Mouse (Mus musculus) megakaryocyte, embryonic 14.5 days (primary cell): ENCODE results near the gene Mup4.

Source experiments
- FLI1 ChIP-seq: IDR thresholded peaks from 2 replicates; pipeline ENCODE4 v1.6.1; 2012; ENCODE audit warnings: low read length, inconsistent platforms, mixed read lengths
- GATA1 ChIP-seq: IDR thresholded peaks from 3 replicates; pipeline ENCODE4 v1.6.1; 2012; ENCODE audit warnings: mixed read lengths, low read length, inconsistent platforms, borderline replicate concordance

- TF ChIP-seq GATA1 (no peak), FLI1 (no peak)
Measured at GRCm38 (mm10) chr4:59937543-59937942, 23.0 kb downstream of the Mup4 start.
